Mouse (Mus musculus): ENCODE measurements around the gene Acsf3.

- TF ChIP-seq POLR2A (IDR thresholded peaks at IDR 0.05; ENCODE audit: insufficient read depth, low read length) (no peak), EP300 (IDR thresholded peaks at IDR 0.05; ENCODE audit: insufficient read depth, low read depth, low read length) (no peak)
Measured at GRCm38 (mm10) chr8:122805349-122805748, 30.1 kb downstream of the Acsf3 start.

All from ES-Bruce4 (cell line).